Mouse (Mus musculus) lung, postnatal 0 days (tissue): ENCODE measurements around the gene Sox6.

Experiments
- CTCF ChIP-seq: IDR thresholded peaks from 2 replicates; pipeline ENCODE4 v1.5.1; 2016; ENCODE audit warnings: antibody characterized with exemption, mild to moderate bottlenecking
- EP300 ChIP-seq: IDR thresholded peaks from 2 replicates; pipeline ENCODE4 v1.6.1; 2016; ENCODE audit warnings: antibody characterized with exemption, mild to moderate bottlenecking, control low read depth

DNA sequence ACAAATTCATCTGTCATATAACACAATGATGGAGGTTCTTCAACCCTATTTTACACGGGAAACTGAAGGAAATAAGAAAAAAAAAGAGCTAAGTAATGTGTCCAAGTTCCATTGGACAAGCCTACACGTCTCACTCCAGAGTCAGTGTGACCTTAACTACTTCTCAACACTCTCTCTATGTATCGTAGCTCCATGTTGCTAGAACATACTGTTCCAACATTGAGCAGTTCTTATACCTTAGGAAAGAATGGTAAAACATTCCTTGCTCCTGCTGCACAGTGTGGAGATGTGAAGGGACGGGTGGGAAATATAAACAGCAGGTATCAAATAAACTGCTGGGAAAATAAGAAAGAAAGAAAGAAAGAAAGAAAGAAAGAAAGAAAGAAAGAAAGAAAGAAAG lies 209.3 kb downstream of the Sox6 start:
- TF ChIP-seq EP300 (peak; percentile 84), CTCF (no peak)
